8 mouse cellular contexts compared by ENCODE assay signal in the genomic region with DNA sequence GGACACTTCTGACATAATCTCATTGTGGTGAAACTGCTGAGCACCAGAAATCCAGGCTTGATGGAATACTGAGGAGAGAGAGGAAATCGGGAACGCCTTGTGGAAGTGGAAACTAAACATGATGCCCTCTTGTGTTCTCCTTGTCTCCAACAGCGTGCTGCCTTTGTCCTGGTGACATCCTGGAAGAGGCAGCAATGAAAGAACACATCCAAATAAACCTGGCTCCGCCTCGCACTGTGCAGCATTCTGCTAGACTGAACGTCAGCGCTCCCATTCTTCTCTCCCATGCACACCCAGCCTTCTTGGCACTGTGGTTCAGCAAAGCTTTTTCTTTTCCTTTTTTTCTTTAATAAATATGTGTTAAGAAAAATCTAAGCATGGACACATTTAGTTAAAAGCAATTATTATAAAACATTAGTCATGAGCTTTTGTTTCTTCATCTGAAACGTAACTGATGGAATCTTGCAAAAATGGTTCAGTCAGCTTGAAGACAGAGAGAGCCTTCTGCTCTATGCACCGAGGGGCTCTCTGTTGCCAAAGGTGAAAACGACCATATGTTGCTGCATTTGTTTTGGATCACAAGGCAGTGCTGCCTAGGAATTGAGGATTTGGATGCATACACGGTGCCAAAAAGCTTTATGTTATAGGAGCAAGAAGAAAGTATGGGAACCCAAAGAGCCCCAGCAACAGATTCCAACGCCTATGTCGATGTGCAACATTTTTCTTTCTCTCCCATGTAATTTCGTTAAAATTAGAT.
A peak's percentile ranks its signal among the peaks of the same experiment; 100 is the strongest.
DNase-seq lines count a peak whose midpoint lies in the region; ATAC-seq lines count a peak whose summit lies in the region.

No protein-coding gene starts in this region.

- H3K9me3 ChIP-seq in heart, embryonic 14.5 days (ENCODE audit: control insufficient read depth, low read length) = no peaks in the 10 kb centered on the region
- H3K9me3 ChIP-seq in forebrain, embryonic 14.5 days (replicated peaks; ENCODE audit: control insufficient read depth, low read length) = no peaks in the 10 kb centered on the region

- H3K4me2 ChIP-seq in heart, embryonic 14.5 days (ENCODE audit: low read length) = peak overlapping the region; percentile 36
- peak overlapping the region; percentile 22; the same call in 1 of the 2 replicates for H3K4me2 ChIP-seq in forebrain, embryonic 14.5 days (ENCODE audit: low read length)

- no peaks in the 10 kb centered on the region for H3K4me1 ChIP-seq in heart, embryonic 14.5 days (ENCODE audit: control insufficient read depth in 2 of 2, insufficient read depth in 2 of 2, low read length in 2 of 2)
- H3K4me1 ChIP-seq in forebrain, embryonic 14.5 days (ENCODE audit: control insufficient read depth, insufficient read depth, low read length) = peaks cover 20% of the 10 kb centered on the region

- DNase-seq in heart, adult 8-10 months (ENCODE audit: low spot score) = no peak
- DNase-seq in brain, embryonic 18.5 days (ENCODE audit: low read depth, low spot score) = peak; percentile 42
- DNase-seq in forebrain, embryonic 14.5 days (ENCODE audit: low spot score) = peak; percentile 79
- peak; percentile 47 to 51 for DNase-seq in left cerebral cortex, postnatal 36 days (ENCODE audit: low spot score in 2 of 2)
- no peak for DNase-seq in adrenal gland, postnatal 4 days (ENCODE audit: low spot score in 2 of 2)
- DNase-seq in ovary, postnatal 14 days (ENCODE audit: low spot score) = no peak
- DNase-seq in kidney, postnatal 25 days = no peak

- H3K27me3 ChIP-seq in heart, embryonic 14.5 days (ENCODE audit: control insufficient read depth, insufficient read depth, low read length) = no peaks in the 10 kb centered on the region
- no peaks in the 10 kb centered on the region for H3K27me3 ChIP-seq in forebrain, embryonic 14.5 days (replicated peaks; ENCODE audit: control insufficient read depth, insufficient read depth, low read length)

- no peaks in the 10 kb centered on the region for H3K36me3 ChIP-seq in heart, embryonic 14.5 days (ENCODE audit: control insufficient read depth, insufficient read depth, low read length)
- H3K36me3 ChIP-seq in forebrain, embryonic 14.5 days (ENCODE audit: control insufficient read depth, insufficient read depth, low read length) = no peaks in the 10 kb centered on the region; the same call in 1 of the 2 replicates

- intact Hi-C loops in left cerebral cortex, postnatal 36 days (cut with DNase I) = no loop called here

- 61% methylated on average over 14 of the region's 14 CpGs for WGBS in heart, embryonic 14.5 days
- WGBS in forebrain, embryonic 14.5 days = 31% methylated on average over 14 of the region's 14 CpGs

- no peak overlapping the region for H3K27ac ChIP-seq in heart, embryonic 14.5 days (replicated peaks in 1 of 2; ENCODE audit: control insufficient read depth in 1 of 2, insufficient read depth in 1 of 2, low read depth in 2 of 2, low read length in 2 of 2)
- H3K27ac ChIP-seq in forebrain, embryonic 14.5 days (ENCODE audit: low read depth, low read length) = peak overlapping the region; percentile 53; the same call in 1 of the 2 replicates

- no peak for ATAC-seq in heart, embryonic 14.5 days (ENCODE audit: insufficient number of reproducible peaks, insufficient read depth, low FRiP score, low read depth)
- peak; percentile 81 for ATAC-seq in forebrain, embryonic 14.5 days

- no peak overlapping the region for H3K9ac ChIP-seq in heart, embryonic 14.5 days (ENCODE audit: low read length)
- no peak overlapping the region for H3K9ac ChIP-seq in forebrain, embryonic 14.5 days (ENCODE audit: low read length)

- no peak overlapping the region for H3K4me3 ChIP-seq in heart, embryonic 14.5 days (ENCODE audit: control insufficient read depth in 1 of 2, insufficient read depth in 1 of 2, low read depth in 1 of 2, low read length in 2 of 2)
- H3K4me3 ChIP-seq in forebrain, embryonic 14.5 days (ENCODE audit: low read depth, low read length) = no peak overlapping the region

Comparison
In these comparisons a context has a peak if more than half of its experiments do, and no peak if none do; other contexts are left out.
1. DNase-seq: peak in brain, embryonic 18.5 days (single experiment), forebrain, embryonic 14.5 days (single experiment) and left cerebral cortex, postnatal 36 days (2 of 2); none in heart, adult 8-10 months (single experiment), adrenal gland, postnatal 4 days (0 of 2), ovary, postnatal 14 days (single experiment) and kidney, postnatal 25 days (0 of 2).